Mouse (Mus musculus) C2C12 (cell line): ENCODE data around the gene Rmi1. TPM values are rescaled to one million over a fixed set of nuclear protein-coding genes. Genes with fewer than 3 reads are reported as not detected.

Experiments used
- H3K27me3 ChIP-seq: one replicate; pipeline ENCODE4 v1.6.1; 2011; ENCODE audit not compliant: control insufficient read depth, insufficient read depth, insufficient read length
- H3K36me3 ChIP-seq: one replicate; pipeline ENCODE4 v1.6.1; 2011; ENCODE audit not compliant: control insufficient read depth, insufficient read depth
- H3K4me3 ChIP-seq: one replicate; pipeline ENCODE4 v1.5.1; 2011; ENCODE audit warnings: mild to moderate bottlenecking, control low read depth; ENCODE audit not compliant: poor library complexity, insufficient read depth, severe bottlenecking
- H3K79me2 ChIP-seq: one replicate; pipeline ENCODE4 v1.6.1; 2011; ENCODE audit not compliant: control insufficient read depth, insufficient read depth
- H3K79me3 ChIP-seq: one replicate; pipeline ENCODE4 v1.6.1; 2011; ENCODE audit warnings: low read depth, control low read depth
- H3ac ChIP-seq: one replicate; pipeline ENCODE3; 2011; ENCODE audit warnings: low read depth; ENCODE audit not compliant: control insufficient read depth, insufficient read length
- CEBPB ChIP-seq: IDR thresholded peaks from one replicate; pipeline ENCODE4 v1.6.1; 2011; ENCODE audit warnings: low read depth, mild to moderate bottlenecking, control low read depth, moderate library complexity
- CTCF ChIP-seq: IDR thresholded peaks from one replicate; pipeline ENCODE4 v1.5.1; 2011; ENCODE audit not compliant: control insufficient read depth, insufficient read depth, insufficient read length
- FOSL1 ChIP-seq: IDR thresholded peaks from one replicate; pipeline ENCODE4 v1.8.0; 2011; ENCODE audit warnings: mild to moderate bottlenecking, low read length; ENCODE audit not compliant: poor library complexity, insufficient read depth, severe bottlenecking
- MAX ChIP-seq: IDR thresholded peaks from one replicate; pipeline ENCODE4 v1.6.1; 2011; ENCODE audit warnings: mild to moderate bottlenecking, control low read depth
- MYOD1 ChIP-seq: IDR thresholded peaks from one replicate; pipeline ENCODE4 v1.6.1; 2011; ENCODE audit warnings: low read depth; ENCODE audit not compliant: control insufficient read depth, insufficient read length
- MYOG ChIP-seq: IDR thresholded peaks from one replicate; pipeline ENCODE4 v1.6.1; 2011; ENCODE audit not compliant: control insufficient read depth, insufficient read length; ENCODE audit errors: extremely low read depth
- USF1 ChIP-seq: IDR thresholded peaks from one replicate; pipeline ENCODE4 v1.6.1; 2011; ENCODE audit warnings: low read depth, mild to moderate bottlenecking, control low read depth, moderate library complexity
- polyA plus RNA-seq: library from polyadenylated mRNA; unstranded; fragments of >200 nt; fragmentation: generic; extraction: Trizol; gene quantifications from one replicate; pipeline ENCODE4 v1.2.1, GENCODE M21; 2012; ENCODE audit warnings: missing spikeins

Gene Rmi1
- polyA plus RNA-seq, 1 experiment: 5.9 TPM

GRCm38 (mm10) chr13:58373153-58373470, 28.9 kb upstream of the Rmi1 start:
- Histone ChIP-seq H3K4me3 (no peak overlapping the region), H3K79me2 (no peaks in the 10 kb centered on the region), H3ac (no peak overlapping the region), H3K79me3 (no peaks in the 10 kb centered on the region), H3K27me3 (peaks cover 13% of the 10 kb centered on the region), H3K36me3 (no peaks in the 10 kb centered on the region)
- TF ChIP-seq CTCF (no peak), MYOG (no peak), MAX (no peak), MYOD1 (no peak), CEBPB (no peak), FOSL1 (no peak), USF1 (no peak)

DNA sequence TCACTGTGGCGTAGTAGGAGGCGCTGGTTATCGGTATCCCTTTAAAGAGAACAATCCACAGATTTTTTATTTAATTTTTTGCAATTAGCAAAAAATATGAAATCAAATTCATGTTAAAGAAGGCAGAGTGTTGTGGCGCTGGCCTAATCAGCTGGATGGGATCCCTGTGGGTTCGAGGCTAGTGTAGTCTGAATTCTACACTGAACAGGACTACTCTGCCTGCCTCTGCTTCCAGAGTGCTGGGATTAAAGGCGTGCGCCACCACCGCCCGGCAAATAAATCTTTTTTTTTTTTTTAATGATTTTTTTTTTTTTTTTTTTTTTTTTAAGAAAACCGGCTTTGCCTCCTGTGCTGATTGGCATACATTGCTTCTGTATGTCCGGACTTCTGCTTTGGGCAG, 17.7 kb upstream of the Rmi1 start:
- no peak overlapping the region for H3K4me3 ChIP-seq
- H3K79me2 ChIP-seq: no peaks in the 10 kb centered on the region
- peaks cover 21% of the 10 kb centered on the region for H3K36me3 ChIP-seq
- no peak overlapping the region for H3ac ChIP-seq
- H3K79me3 ChIP-seq: no peaks in the 10 kb centered on the region
- no peaks in the 10 kb centered on the region for H3K27me3 ChIP-seq
- TF ChIP-seq MAX: no peak
- no peak for TF ChIP-seq CTCF
- TF ChIP-seq MYOG: no peak
- TF ChIP-seq USF1: no peak
- no peak for TF ChIP-seq FOSL1
- no peak for TF ChIP-seq MYOD1
- no peak for TF ChIP-seq CEBPB

GRCm38 (mm10) chr13:58384779-58385546, 17.1 kb upstream of the Rmi1 start, which contains the start of gene 2210016F16Rik:
2210016F16Rik (minus strand) TSS chr13:58385225.
- TF ChIP-seq MYOG (no peak), MAX (no peak)

DNA sequence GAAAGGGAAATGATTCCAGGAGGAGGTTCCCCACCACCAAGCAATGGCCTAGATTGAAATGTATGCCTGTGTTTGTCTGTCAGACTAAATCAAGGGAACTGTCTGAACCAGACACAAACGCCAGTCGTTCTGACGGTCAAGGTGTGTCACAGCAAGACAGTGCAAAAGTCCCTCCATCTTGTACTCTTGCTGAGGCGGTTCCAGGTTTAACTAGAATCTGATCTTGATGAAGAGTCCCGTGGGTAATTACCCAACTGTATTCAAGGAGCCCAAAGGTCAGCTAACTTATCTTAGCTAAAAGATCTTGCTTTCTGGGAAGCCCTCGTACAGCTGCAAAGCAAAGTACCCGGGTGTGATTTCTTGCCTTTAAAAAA, 16.5 kb upstream of the Rmi1 start:
- no peaks in the 10 kb centered on the region for H3K27me3 ChIP-seq
- H3K79me3 ChIP-seq: no peaks in the 10 kb centered on the region
- TF ChIP-seq CEBPB: no peak
- TF ChIP-seq CTCF: no peak
- TF ChIP-seq MAX: no peak
- no peak for TF ChIP-seq MYOD1
- no peak for TF ChIP-seq MYOG
- TF ChIP-seq FOSL1: no peak
- no peak for TF ChIP-seq USF1
- H3K79me2 ChIP-seq: no peaks in the 10 kb centered on the region
- no peak overlapping the region for H3K4me3 ChIP-seq
- peaks cover 29% of the 10 kb centered on the region for H3K36me3 ChIP-seq
- H3ac ChIP-seq: no peak overlapping the region

More at GRCm38 (mm10) chr13:58384779-58385546, 17.1 kb upstream of the Rmi1 start, which contains the start of gene 2210016F16Rik:
- Histone ChIP-seq H3K27me3 (no peaks in the 10 kb centered on the region), H3K79me2 (no peaks in the 10 kb centered on the region), H3K36me3 (peaks cover 27% of the 10 kb centered on the region), H3K79me3 (no peaks in the 10 kb centered on the region), H3K4me3 (peak within 1 kb of the TSS; percentile 6), H3ac (peak within 1 kb of the TSS; percentile 64)

DNA sequence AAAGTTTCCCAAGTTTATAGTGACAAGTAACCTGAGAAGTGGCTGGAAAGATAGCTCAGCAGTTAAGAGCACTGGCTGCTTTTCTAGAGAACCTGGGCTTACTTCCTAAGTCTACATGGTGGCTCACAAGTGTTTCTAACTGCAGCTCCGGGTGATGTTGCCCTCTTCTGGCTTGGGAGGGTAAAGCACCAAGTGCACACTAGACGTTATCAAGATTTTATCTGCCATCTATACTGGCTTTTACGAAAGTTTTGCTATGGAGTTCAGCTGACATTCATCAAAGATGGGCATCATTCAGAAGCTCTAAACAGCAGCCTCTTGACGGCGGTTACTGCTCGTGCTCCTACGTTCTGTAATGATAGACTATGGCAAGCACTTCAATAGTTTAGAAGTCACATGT, 14.1 kb upstream of the Rmi1 start:
- H3K27me3 ChIP-seq: no peaks in the 10 kb centered on the region
- H3ac ChIP-seq: no peak overlapping the region
- no peak for TF ChIP-seq FOSL1
- TF ChIP-seq MYOD1: no peak
- no peak for TF ChIP-seq CTCF
- no peak for TF ChIP-seq MAX
- TF ChIP-seq USF1: no peak
- TF ChIP-seq CEBPB: no peak
- TF ChIP-seq MYOG: no peak
- peaks cover 2% of the 10 kb centered on the region for H3K79me3 ChIP-seq
- H3K79me2 ChIP-seq: peaks cover 5% of the 10 kb centered on the region
- no peak overlapping the region for H3K4me3 ChIP-seq
- peaks cover 44% of the 10 kb centered on the region for H3K36me3 ChIP-seq

- H3K4me3 ChIP-seq: no peak overlapping the region
- no peak for TF ChIP-seq FOSL1
- H3K36me3 ChIP-seq: peaks cover 48% of the 10 kb centered on the region
- peaks cover 2% of the 10 kb centered on the region for H3K79me3 ChIP-seq
- H3ac ChIP-seq: no peak overlapping the region
- H3K79me2 ChIP-seq: peaks cover 8% of the 10 kb centered on the region
- no peaks in the 10 kb centered on the region for H3K27me3 ChIP-seq
Measured at GRCm38 (mm10) chr13:58388379-58388778, 13.7 kb upstream of the Rmi1 start.
